Mouse (Mus musculus): Measurements from ENCODE around the gene Slc6a11.

DNA sequence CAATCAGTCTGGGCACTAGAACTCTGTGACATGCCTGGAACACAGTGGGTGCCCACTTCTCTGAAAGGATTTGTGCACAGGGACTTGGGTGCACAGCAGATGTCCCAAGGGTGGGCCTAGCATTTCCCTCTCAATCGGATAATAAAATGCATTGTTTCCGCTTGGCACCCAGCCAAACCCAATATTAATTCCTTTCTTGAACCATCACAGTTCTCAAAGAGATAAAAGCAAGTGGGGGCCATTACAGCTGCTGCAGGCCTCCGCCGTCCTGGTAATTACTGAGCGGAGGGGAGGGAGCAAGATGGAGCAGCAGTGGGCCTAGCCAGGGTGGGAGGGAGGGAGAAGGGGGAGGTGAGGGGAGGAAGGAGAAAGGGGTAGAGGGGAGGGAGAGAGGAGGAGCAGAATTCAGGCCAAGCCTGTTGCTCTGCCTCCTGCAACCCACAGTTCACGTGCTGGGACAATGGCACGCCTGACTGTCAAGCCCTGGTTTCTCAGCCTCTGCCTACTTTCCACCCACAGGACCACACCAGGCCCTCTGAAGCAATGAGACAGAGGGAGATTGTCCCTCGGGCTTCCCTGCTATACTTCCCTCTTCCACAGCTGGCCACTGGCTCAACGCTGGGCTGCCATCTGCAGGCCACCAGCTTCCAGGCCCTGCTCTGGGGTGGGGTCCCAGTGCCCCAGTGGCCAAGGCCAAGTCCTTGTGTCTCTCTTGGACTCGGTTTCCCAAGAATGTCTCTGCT is 166.4 kb downstream of the Slc6a11 start:
- TF ChIP-seq POLR2A (IDR thresholded peaks at IDR 0.05; ENCODE audit: borderline replicate concordance, control insufficient read depth, low read depth, low read length) = no peak
- no peak for TF ChIP-seq CTCF (IDR thresholded peaks at IDR 0.05; ENCODE audit: control insufficient read depth, insufficient read depth, low read length)
